Mouse (Mus musculus): ENCODE data around the gene Cep128. TPM values are rescaled to one million over a fixed set of nuclear protein-coding genes. Genes with fewer than 3 reads are reported as not detected.

Gene Cep128
- total and polyA plus RNA-seq, 3 experiments = 12.7 to 40.1 (median 23.3) TPM

DNA sequence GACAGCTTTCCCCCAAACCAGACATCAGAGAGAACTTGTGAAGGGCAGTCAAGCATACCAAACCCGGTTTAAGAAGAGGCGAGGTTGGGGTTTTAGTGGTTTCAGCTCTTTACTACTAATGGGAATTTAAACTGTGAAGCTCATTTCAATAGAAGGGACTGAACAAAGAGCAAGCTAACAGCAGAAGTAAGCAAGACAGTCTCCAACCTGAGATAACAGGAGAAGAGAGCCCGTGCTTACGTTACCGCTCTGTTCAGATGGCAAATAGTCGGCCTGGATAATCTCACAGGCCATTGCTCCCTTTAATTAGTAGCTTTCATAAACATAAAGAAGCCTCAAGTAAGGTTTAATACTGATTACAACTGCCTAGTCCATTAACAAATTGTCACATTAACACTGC lies 286.3 kb downstream of the Cep128 start:
- Histone ChIP-seq H3K9ac (ENCODE audit: control insufficient read depth, low read depth, low read length, poor library complexity, severe bottlenecking) (no peak overlapping the region), H3K4me1 (ENCODE audit: control insufficient read depth in 1 of 2, insufficient read depth in 2 of 2, low read length in 2 of 2) (no peaks in the 10 kb centered on the region), H3K36me3 (ENCODE audit: control insufficient read depth in 1 of 2, insufficient read depth in 2 of 2, low read length in 2 of 2) (no peaks in the 10 kb centered on the region), H3K4me3 (ENCODE audit: control insufficient read depth in 1 of 2, insufficient read depth in 1 of 2, low read depth in 2 of 2, low read length in 2 of 2) (no peak overlapping the region), H3K27ac (ENCODE audit: control insufficient read depth, low read depth, low read length) (no peak overlapping the region), H3K9me3 (replicated peaks; ENCODE audit: insufficient read depth, low read length) (no peaks in the 10 kb centered on the region), H3K79me2 (ENCODE audit: control insufficient read depth, insufficient read depth, low read length, poor library complexity) (no peaks in the 10 kb centered on the region), H3K27me3 (ENCODE audit: control insufficient read depth in 1 of 2, insufficient read depth in 2 of 2, low read length in 2 of 2) (no peaks in the 10 kb centered on the region)
- DNase-seq (ENCODE audit: low read depth, low spot score) = no peak
- no peak for TF ChIP-seq ELF1 (IDR thresholded peaks at IDR 0.05; ENCODE audit: low read depth, low read length)
- TF ChIP-seq POLR2AphosphoS5 (IDR thresholded peaks at IDR 0.05; ENCODE audit: borderline replicate concordance, low read depth, low read length) = no peak
- TF ChIP-seq KAT2A (conservative IDR thresholded peaks at IDR 0.05; ENCODE audit: low read depth, low read length) = no peak
- no peak for TF ChIP-seq TBP (IDR thresholded peaks at IDR 0.05; ENCODE audit: low read depth, low read length)
- TF ChIP-seq GABPA (IDR thresholded peaks at IDR 0.05; ENCODE audit: low read depth, low read length) = no peak
- no peak for TF ChIP-seq ZKSCAN1 (IDR thresholded peaks at IDR 0.05; ENCODE audit: low read depth, low read length)
- no peak for TF ChIP-seq MYB (IDR thresholded peaks at IDR 0.05; ENCODE audit: low read depth, low read length)
- no peak for TF ChIP-seq TAL1 (IDR thresholded peaks at IDR 0.05; ENCODE audit: low read length)
- no peak for TF ChIP-seq CHD1 (IDR thresholded peaks at IDR 0.05; ENCODE audit: low read depth, low read length)

DNA sequence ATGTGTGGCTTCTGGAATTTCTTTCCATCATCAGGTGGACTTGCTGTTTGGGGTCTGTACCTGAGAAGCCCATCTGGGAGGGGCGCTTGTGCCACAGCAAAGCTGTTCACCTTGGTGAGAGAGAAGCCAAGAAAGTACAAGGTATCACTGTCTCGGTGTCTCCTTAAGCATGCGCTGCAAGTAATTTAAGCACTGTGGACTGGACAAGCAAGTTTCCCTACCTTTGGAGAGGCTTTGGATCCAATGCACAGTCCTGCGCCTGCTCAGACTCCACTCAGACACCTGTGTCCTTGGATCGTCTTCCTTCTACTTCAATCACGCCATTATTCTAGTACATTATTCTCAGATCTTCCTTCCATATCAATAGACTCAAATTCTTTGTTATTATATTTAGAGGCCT lies 288.0 kb downstream of the Cep128 start:
- Histone ChIP-seq H3K27ac (ENCODE audit: control insufficient read depth, low read depth, low read length) (no peak overlapping the region), H3K36me3 (ENCODE audit: control insufficient read depth in 1 of 2, insufficient read depth in 2 of 2, low read length in 2 of 2) (no peaks in the 10 kb centered on the region), H3K79me2 (ENCODE audit: control insufficient read depth, insufficient read depth, low read length, poor library complexity) (no peaks in the 10 kb centered on the region), H3K9ac (ENCODE audit: control insufficient read depth, low read depth, low read length, poor library complexity, severe bottlenecking) (no peak overlapping the region), H3K4me3 (ENCODE audit: control insufficient read depth in 1 of 2, insufficient read depth in 1 of 2, low read depth in 2 of 2, low read length in 2 of 2) (no peak overlapping the region), H3K27me3 (ENCODE audit: control insufficient read depth in 1 of 2, insufficient read depth in 2 of 2, low read length in 2 of 2) (no peaks in the 10 kb centered on the region), H3K9me3 (replicated peaks; ENCODE audit: insufficient read depth, low read length) (no peaks in the 10 kb centered on the region), H3K4me1 (ENCODE audit: control insufficient read depth in 1 of 2, insufficient read depth in 2 of 2, low read length in 2 of 2) (no peaks in the 10 kb centered on the region)
- no peak for DNase-seq (ENCODE audit: low read depth, low spot score)
- TF ChIP-seq POLR2AphosphoS2 (IDR thresholded peaks at IDR 0.05; ENCODE audit: low read length) = no peak
- TF ChIP-seq MEF2A (IDR thresholded peaks at IDR 0.05; ENCODE audit: extremely low read depth, insufficient replicate concordance, low read depth, low read length, poor library complexity, severe bottlenecking) = no peak
- no peak for TF ChIP-seq JUND (IDR thresholded peaks at IDR 0.05; ENCODE audit: low read depth, low read length)
- no peak for TF ChIP-seq TCF12 (IDR thresholded peaks at IDR 0.05; ENCODE audit: low read depth, low read length)
- no peak for TF ChIP-seq RAD21 (IDR thresholded peaks at IDR 0.05; ENCODE audit: low read depth, low read length)
- TF ChIP-seq MYC (IDR thresholded peaks at IDR 0.05; ENCODE audit: low read depth, low read length) = no peak
- no peak for TF ChIP-seq RCOR1 (IDR thresholded peaks at IDR 0.05; ENCODE audit: low read depth, low read length)
- no peak for TF ChIP-seq MYB (IDR thresholded peaks at IDR 0.05; ENCODE audit: low read depth, low read length)
- no peak for TF ChIP-seq MAZ (IDR thresholded peaks at IDR 0.05; ENCODE audit: low read depth, low read length)
- TF ChIP-seq NRF1 (IDR thresholded peaks at IDR 0.05; ENCODE audit: insufficient read depth, low read depth, low read length, poor library complexity, severe bottlenecking) = no peak
